Mouse (Mus musculus): ENCODE results near the gene Arhgap32. TPM values are rescaled to one million over a fixed set of nuclear protein-coding genes. Genes with fewer than 3 reads are reported as not detected.

Gene Arhgap32
- polyA plus RNA-seq, 1 experiment: 1.5 TPM

GRCm38 (mm10) chr9:32227034-32227433 is 111.1 kb downstream of the Arhgap32 start:
- no peak for TF ChIP-seq CTCF (IDR thresholded peaks at IDR 0.05; ENCODE audit: borderline replicate concordance, control insufficient read depth, extremely low read depth, insufficient read depth, low read length, poor library complexity)
- no peak for TF ChIP-seq POLR2A (IDR thresholded peaks at IDR 0.05; ENCODE audit: control insufficient read depth, extremely low read depth, insufficient read depth, low read length, poor library complexity)
- H3K27ac ChIP-seq (ENCODE audit: control insufficient read depth, insufficient read depth, low read length): no peak overlapping the region
- 86% methylated on average over 2 of the region's 2 CpGs for WGBS
- DNase-seq: no peak
- no peaks in the 10 kb centered on the region for H3K27me3 ChIP-seq (ENCODE audit: control insufficient read depth, insufficient read depth, low read length)
- no peak overlapping the region for H3K4me3 ChIP-seq (ENCODE audit: control insufficient read depth, insufficient read depth, low read length)
- H3K4me1 ChIP-seq (replicated peaks; ENCODE audit: control insufficient read depth, insufficient read depth, low read length): no peaks in the 10 kb centered on the region
- no peaks in the 10 kb centered on the region for H3K36me3 ChIP-seq (ENCODE audit: control insufficient read depth, insufficient read depth, low read length)

GRCm38 (mm10) chr9:32233593-32233992 is 117.7 kb downstream of the Arhgap32 start:
- no peaks in the 10 kb centered on the region for H3K36me3 ChIP-seq (ENCODE audit: control insufficient read depth, insufficient read depth, low read length)
- WGBS: 90% methylated on average over 4 of the region's 4 CpGs
- H3K27ac ChIP-seq (ENCODE audit: control insufficient read depth, insufficient read depth, low read length): no peak overlapping the region
- H3K4me3 ChIP-seq (ENCODE audit: control insufficient read depth, insufficient read depth, low read length): no peak overlapping the region
- H3K27me3 ChIP-seq (ENCODE audit: control insufficient read depth, insufficient read depth, low read length): no peaks in the 10 kb centered on the region
- no peaks in the 10 kb centered on the region for H3K4me1 ChIP-seq (replicated peaks; ENCODE audit: control insufficient read depth, insufficient read depth, low read length)
- no peak for TF ChIP-seq CTCF (IDR thresholded peaks at IDR 0.05; ENCODE audit: borderline replicate concordance, control insufficient read depth, extremely low read depth, insufficient read depth, low read length, poor library complexity)
- TF ChIP-seq POLR2A (IDR thresholded peaks at IDR 0.05; ENCODE audit: control insufficient read depth, extremely low read depth, insufficient read depth, low read length, poor library complexity): no peak
- no peak for DNase-seq

- TF ChIP-seq CTCF (IDR thresholded peaks at IDR 0.05; ENCODE audit: borderline replicate concordance, control insufficient read depth, extremely low read depth, insufficient read depth, low read length, poor library complexity): no peak
- TF ChIP-seq POLR2A (IDR thresholded peaks at IDR 0.05; ENCODE audit: control insufficient read depth, extremely low read depth, insufficient read depth, low read length, poor library complexity): no peak
- Histone ChIP-seq H3K36me3 (ENCODE audit: control insufficient read depth, insufficient read depth, low read length) (no peaks in the 10 kb centered on the region), H3K4me1 (replicated peaks; ENCODE audit: control insufficient read depth, insufficient read depth, low read length) (no peaks in the 10 kb centered on the region), H3K27me3 (ENCODE audit: control insufficient read depth, insufficient read depth, low read length) (no peaks in the 10 kb centered on the region), H3K27ac (ENCODE audit: control insufficient read depth, insufficient read depth, low read length) (no peak overlapping the region), H3K4me3 (ENCODE audit: control insufficient read depth, insufficient read depth, low read length) (no peak overlapping the region)
- no peak for DNase-seq
- 99% methylated on average over 3 of the region's 3 CpGs for WGBS
These were observed 119.0 kb downstream of the Arhgap32 start for GRCm38 (mm10) chr9:32234767-32235489.

- DNase-seq: no peak
- 94% methylated on average over 10 of the region's 10 CpGs for WGBS
- TF ChIP-seq POLR2A (IDR thresholded peaks at IDR 0.05; ENCODE audit: control insufficient read depth, extremely low read depth, insufficient read depth, low read length, poor library complexity) (no peak), CTCF (IDR thresholded peaks at IDR 0.05; ENCODE audit: borderline replicate concordance, control insufficient read depth, extremely low read depth, insufficient read depth, low read length, poor library complexity) (no peak)
- no peaks in the 10 kb centered on the region for H3K4me1 ChIP-seq (replicated peaks; ENCODE audit: control insufficient read depth, insufficient read depth, low read length)
- H3K27me3 ChIP-seq (ENCODE audit: control insufficient read depth, insufficient read depth, low read length): no peaks in the 10 kb centered on the region
- H3K4me3 ChIP-seq (ENCODE audit: control insufficient read depth, insufficient read depth, low read length): no peak overlapping the region
- H3K36me3 ChIP-seq (ENCODE audit: control insufficient read depth, insufficient read depth, low read length): no peaks in the 10 kb centered on the region
- H3K27ac ChIP-seq (ENCODE audit: control insufficient read depth, insufficient read depth, low read length): no peak overlapping the region
These were observed 123.0 kb downstream of the Arhgap32 start for GRCm38 (mm10) chr9:32238899-32239298.

- 66% methylated on average over 10 of the region's 10 CpGs for WGBS
- Histone ChIP-seq H3K4me3 (ENCODE audit: control insufficient read depth, insufficient read depth, low read length) (no peak overlapping the region), H3K27ac (ENCODE audit: control insufficient read depth, insufficient read depth, low read length) (no peak overlapping the region), H3K27me3 (ENCODE audit: control insufficient read depth, insufficient read depth, low read length) (no peaks in the 10 kb centered on the region), H3K4me1 (replicated peaks; ENCODE audit: control insufficient read depth, insufficient read depth, low read length) (no peaks in the 10 kb centered on the region), H3K36me3 (ENCODE audit: control insufficient read depth, insufficient read depth, low read length) (no peaks in the 10 kb centered on the region)
- no peak for DNase-seq
- TF ChIP-seq POLR2A (IDR thresholded peaks at IDR 0.05; ENCODE audit: control insufficient read depth, extremely low read depth, insufficient read depth, low read length, poor library complexity) (no peak), CTCF (IDR thresholded peaks at IDR 0.05; ENCODE audit: borderline replicate concordance, control insufficient read depth, extremely low read depth, insufficient read depth, low read length, poor library complexity) (no peak)
These were observed 123.5 kb downstream of the Arhgap32 start for GRCm38 (mm10) chr9:32239427-32239826.

- Histone ChIP-seq H3K27ac (ENCODE audit: control insufficient read depth, insufficient read depth, low read length) (no peak overlapping the region), H3K27me3 (ENCODE audit: control insufficient read depth, insufficient read depth, low read length) (no peaks in the 10 kb centered on the region), H3K36me3 (ENCODE audit: control insufficient read depth, insufficient read depth, low read length) (no peaks in the 10 kb centered on the region), H3K4me3 (ENCODE audit: control insufficient read depth, insufficient read depth, low read length) (no peak overlapping the region), H3K4me1 (replicated peaks; ENCODE audit: control insufficient read depth, insufficient read depth, low read length) (no peaks in the 10 kb centered on the region)
- no peak for DNase-seq
- 95% methylated on average over 5 of the region's 5 CpGs for WGBS
- TF ChIP-seq POLR2A (IDR thresholded peaks at IDR 0.05; ENCODE audit: control insufficient read depth, extremely low read depth, insufficient read depth, low read length, poor library complexity): no peak
- TF ChIP-seq CTCF (IDR thresholded peaks at IDR 0.05; ENCODE audit: borderline replicate concordance, control insufficient read depth, extremely low read depth, insufficient read depth, low read length, poor library complexity): no peak
These were observed 124.5 kb downstream of the Arhgap32 start for GRCm38 (mm10) chr9:32240449-32240848.
